Mouse (Mus musculus): ENCODE results near the gene Slc9a3r1.

Slc9a3r1 gene

GRCm38 (mm10) chr11:115226811-115227491 is 63.8 kb downstream of the Slc9a3r1 start:
- peak in 1 of 2 experiments; percentile 29 for DNase-seq

- DNase-seq = no peak
Measured at GRCm38 (mm10) chr11:115227640-115228039, 64.5 kb downstream of the Slc9a3r1 start.

GRCm38 (mm10) chr11:115228430-115228829 is 65.3 kb downstream of the Slc9a3r1 start:
- DNase-seq = no peak

- peak; percentile 9 for DNase-seq
Measured at GRCm38 (mm10) chr11:115229021-115229930, 66.1 kb downstream of the Slc9a3r1 start.
